Mouse (Mus musculus): ENCODE results near the gene Git1. TPM values are rescaled to one million over a fixed set of nuclear protein-coding genes. Genes with fewer than 3 reads are reported as not detected.
"Not testable (repeated sequence)": the region's sequence is repeated elsewhere in the genome, so short reads cannot be mapped to it uniquely, and the experiment has no call there.

Git1 gene
- total RNA-seq, 1 experiment from 2014 or later = 24.1 TPM

- peak; percentile 36 to 44 for ATAC-seq (replicated peaks in 1 of 2; ENCODE audit: insufficient read depth in 1 of 2, low FRiP score in 2 of 2, low TSS enrichment in 1 of 2, low read depth in 1 of 2, poor library complexity in 2 of 2, severe bottlenecking in 2 of 2)
These were observed 19.8 kb downstream of the Git1 start for GRCm38 (mm10) chr11:77512891-77513810.

GRCm38 (mm10) chr11:77513811-77514170 lies 20.4 kb downstream of the Git1 start:
- ATAC-seq (replicated peaks in 1 of 2; ENCODE audit: insufficient read depth in 1 of 2, low FRiP score in 2 of 2, low TSS enrichment in 1 of 2, low read depth in 1 of 2, poor library complexity in 2 of 2, severe bottlenecking in 2 of 2) = no peak

- ATAC-seq (replicated peaks in 1 of 2; ENCODE audit: insufficient read depth in 1 of 2, low FRiP score in 2 of 2, low TSS enrichment in 1 of 2, low read depth in 1 of 2, poor library complexity in 2 of 2, severe bottlenecking in 2 of 2) = no peak
These were observed 21.0 kb downstream of the Git1 start for GRCm38 (mm10) chr11:77514281-77514831.

GRCm38 (mm10) chr11:77514832-77515636 lies 21.7 kb downstream of the Git1 start, which contains the start of gene Abhd15:
TSS of gene Abhd15 (plus strand) at chr11:77515121.
- ATAC-seq (replicated peaks in 1 of 2; ENCODE audit: insufficient read depth in 1 of 2, low FRiP score in 2 of 2, low TSS enrichment in 1 of 2, low read depth in 1 of 2, poor library complexity in 2 of 2, severe bottlenecking in 2 of 2) = peak in 1 of 2 experiments; percentile 12; a peak in 2 of 4 replicates

GRCm38 (mm10) chr11:77515637-77516552 lies 22.5 kb downstream of the Git1 start, which contains the start of gene Trp53i13:
TSS of gene Trp53i13 (minus strand) at chr11:77515980.
- ATAC-seq (replicated peaks in 1 of 2; ENCODE audit: insufficient read depth in 1 of 2, low FRiP score in 2 of 2, low TSS enrichment in 1 of 2, low read depth in 1 of 2, poor library complexity in 2 of 2, severe bottlenecking in 2 of 2) = no peak

GRCm38 (mm10) chr11:77516553-77517425 lies 23.4 kb downstream of the Git1 start:
- no peak for ATAC-seq (replicated peaks in 1 of 2; ENCODE audit: insufficient read depth in 1 of 2, low FRiP score in 2 of 2, low TSS enrichment in 1 of 2, low read depth in 1 of 2, poor library complexity in 2 of 2, severe bottlenecking in 2 of 2)

GRCm38 (mm10) chr11:77518051-77518798 lies 24.9 kb downstream of the Git1 start:
- no peak for ATAC-seq (replicated peaks in 1 of 2; ENCODE audit: insufficient read depth in 1 of 2, low FRiP score in 2 of 2, low TSS enrichment in 1 of 2, low read depth in 1 of 2, poor library complexity in 2 of 2, severe bottlenecking in 2 of 2)

- peak; percentile 76 to 84 for ATAC-seq (replicated peaks in 1 of 2; ENCODE audit: insufficient read depth in 1 of 2, low FRiP score in 2 of 2, low TSS enrichment in 1 of 2, low read depth in 1 of 2, poor library complexity in 2 of 2, severe bottlenecking in 2 of 2)
These were observed 25.7 kb downstream of the Git1 start, which contains the start of gene Gm10392 for GRCm38 (mm10) chr11:77519043-77519442. TSS of gene Gm10392 (minus strand) at chr11:77519198.

- ATAC-seq (replicated peaks in 1 of 2; ENCODE audit: insufficient read depth in 1 of 2, low FRiP score in 2 of 2, low TSS enrichment in 1 of 2, low read depth in 1 of 2, poor library complexity in 2 of 2, severe bottlenecking in 2 of 2) = peak in 1 of 2 experiments; percentile 36; a peak in 1 of 4 replicates
These were observed 27.5 kb downstream of the Git1 start for GRCm38 (mm10) chr11:77520601-77521529.

- ATAC-seq (replicated peaks in 1 of 2; ENCODE audit: insufficient read depth in 1 of 2, low FRiP score in 2 of 2, low TSS enrichment in 1 of 2, low read depth in 1 of 2, poor library complexity in 2 of 2, severe bottlenecking in 2 of 2) = no peak
These were observed 32.6 kb downstream of the Git1 start for GRCm38 (mm10) chr11:77525804-77526486.

GRCm38 (mm10) chr11:77528420-77528819 lies 35.1 kb downstream of the Git1 start:
- ATAC-seq (replicated peaks in 1 of 2; ENCODE audit: insufficient read depth in 1 of 2, low FRiP score in 2 of 2, low TSS enrichment in 1 of 2, low read depth in 1 of 2, poor library complexity in 2 of 2, severe bottlenecking in 2 of 2) = not testable (repeated sequence)

GRCm38 (mm10) chr11:77529644-77530043 lies 36.3 kb downstream of the Git1 start:
- no peak for ATAC-seq (replicated peaks in 1 of 2; ENCODE audit: insufficient read depth in 1 of 2, low FRiP score in 2 of 2, low TSS enrichment in 1 of 2, low read depth in 1 of 2, poor library complexity in 2 of 2, severe bottlenecking in 2 of 2)

GRCm38 (mm10) chr11:77530862-77531261 lies 37.5 kb downstream of the Git1 start:
- ATAC-seq (replicated peaks in 1 of 2; ENCODE audit: insufficient read depth in 1 of 2, low FRiP score in 2 of 2, low TSS enrichment in 1 of 2, low read depth in 1 of 2, poor library complexity in 2 of 2, severe bottlenecking in 2 of 2) = no peak
